ENCODE assay signal across 10 mouse cellular contexts in the genomic region with DNA sequence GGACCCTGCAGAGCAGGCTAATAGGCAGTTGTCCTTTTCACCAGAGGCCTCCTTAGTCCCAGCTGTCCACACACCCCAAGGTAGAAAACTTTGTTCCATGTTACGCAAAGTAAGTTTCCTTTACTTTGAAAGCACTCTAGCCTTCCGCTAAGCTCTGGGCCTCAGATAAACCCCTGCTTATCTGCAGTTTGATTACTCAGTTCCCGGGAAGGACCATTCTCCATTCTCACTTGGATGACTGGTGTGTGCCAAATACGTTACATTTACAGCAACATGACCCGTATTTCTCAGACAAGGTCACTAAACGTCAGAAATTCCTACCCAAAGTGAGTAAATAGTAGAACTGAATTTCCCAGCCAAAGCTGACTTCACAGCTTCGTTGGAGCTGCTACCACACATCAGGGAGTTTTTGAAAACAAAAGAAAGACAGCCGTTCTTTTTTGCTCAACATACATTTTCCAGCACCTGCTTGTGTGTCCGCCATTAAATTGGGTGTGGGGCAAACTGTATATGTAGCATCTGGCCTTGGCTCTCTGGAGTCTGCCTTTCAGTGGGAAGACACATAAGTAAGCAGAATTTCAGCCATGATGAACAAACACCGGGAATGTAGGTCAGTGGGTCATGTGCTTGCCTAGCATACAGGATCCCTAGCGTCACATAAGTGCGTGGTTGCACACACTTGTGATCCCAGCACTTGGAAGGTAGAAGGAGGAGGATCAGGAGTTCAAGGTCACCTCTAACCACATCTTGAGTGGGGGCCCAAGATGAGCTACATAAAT. TPM values are rescaled to one million over a fixed set of nuclear protein-coding genes. Genes with fewer than 3 reads are reported as not detected.
DNase-seq lines count a peak whose midpoint lies in the region; ATAC-seq and TF ChIP-seq lines count a peak whose summit lies in the region.
"Had no signal": no experiment of that assay in that cellular context is flagged by ENCODE, and none has a peak within 500 bp of the region (broad histone marks: within the 10 kb centered on the region; RNA-seq: fewer than 3 reads in every experiment).

No protein-coding gene starts in this region.

- peak; percentile 76 for TF ChIP-seq EP300 in lung, postnatal 0 days (IDR thresholded peaks at IDR 0.05)

- no peaks in the 10 kb centered on the region for H3K27me3 ChIP-seq in lung, postnatal 0 days (replicated peaks; ENCODE audit: insufficient read depth, low read length)

- no peaks in the 10 kb centered on the region for H3K36me3 ChIP-seq in lung, postnatal 0 days (ENCODE audit: insufficient read depth, low read length)

- H3K9me3 ChIP-seq in lung, postnatal 0 days (ENCODE audit: low read length), result no peaks in the 10 kb centered on the region

- no peak overlapping the region for H3K4me3 ChIP-seq in lung, postnatal 0 days (ENCODE audit: low read depth, low read length)

- peak overlapping the region; percentile 76 for H3K27ac ChIP-seq in lung, postnatal 0 days (ENCODE audit: low read length)

- no peak overlapping the region for H3K9ac ChIP-seq in lung, postnatal 0 days (replicated peaks; ENCODE audit: low read depth)

- no peak for TF ChIP-seq CTCF in lung, postnatal 0 days (IDR thresholded peaks at IDR 0.05)

- intact Hi-C loops in gastrocnemius, postnatal 14 days (cut with DNase I; ENCODE audit: low total_unique reads), result no loop called here
- intact Hi-C loops in left cerebral cortex, postnatal 10 days (cut with DNase I), result no loop called here

- 24% methylated on average over 12 of the region's 12 CpGs for whole genome bisulfite sequencing in lung, postnatal 0 days

- H3K4me2 ChIP-seq in lung, postnatal 0 days (replicated peaks; ENCODE audit: low read depth, low read length), result no peak overlapping the region

- H3K4me1 ChIP-seq in lung, postnatal 0 days (ENCODE audit: insufficient read depth, low read depth, low read length), result peaks cover 20% of the 10 kb centered on the region; the same call in 1 of the 2 replicates

- DNase-seq in adrenal gland, postnatal 14 days, result peak; percentile 51
- DNase-seq in adrenal gland, adult 18-20 months (ENCODE audit: low spot score in 2 of 2), result no peak
- peak; percentile 21 for DNase-seq in ovary, adult 18-20 months (ENCODE audit: low spot score)
- DNase-seq in ovary, postnatal 10 days (ENCODE audit: low spot score), result no peak
- peak; percentile 87 for DNase-seq in lung, postnatal 0 days (ENCODE audit: low spot score)
- no peak for DNase-seq in gastrocnemius, postnatal 14 days
- DNase-seq in spleen, postnatal 4 days (ENCODE audit: low spot score in 2 of 2), result no peak
- DNase-seq in left cerebral cortex, postnatal 10 days (ENCODE audit: extremely low spot score in 1 of 2, low spot score in 2 of 2), result no peak
- DNase-seq: thymus, postnatal 36 days had no signal

- peak; percentile 83 for ATAC-seq in lung, postnatal 0 days

RNA-seq across cellular contexts. Expression of a gene that starts 20.3 kb away (rescaled TPM):
- 5.0 and 7.7 TPM in 2 replicates for total RNA-seq in adrenal gland, postnatal 14 days (2021)
- 1 to 10 TPM; 1.3 to 2.5 TPM for total RNA-seq in adrenal gland, adult 18-20 months (2021)
- 6.5 and 9.4 TPM in 2 replicates for polyA plus RNA-seq in lung, postnatal 0 days (2015; fragmentation: Nextera tagmentation; extraction: Ambion mirVana)
- 1 to 10 TPM in 1 of 2 experiments, under 1 TPM in 1; 0.78 to 1.0 TPM for total RNA-seq in gastrocnemius, postnatal 14 days (2021)
- 1 to 10 TPM; 4.4 to 5.2 TPM for total RNA-seq in left cerebral cortex, postnatal 10 days (2021)

RNA-seq across cellular contexts. Expression of a gene that starts 38.0 kb away (rescaled TPM):
- 1.6 and 1.7 TPM in 2 replicates for total RNA-seq in adrenal gland, postnatal 14 days (2021)
- under 1 TPM; 0.43 to 0.48 TPM for total RNA-seq in adrenal gland, adult 18-20 months (2021)
- polyA plus RNA-seq in lung, postnatal 0 days (2015; fragmentation: Nextera tagmentation; extraction: Ambion mirVana), result 2.9 and 3.9 TPM in 2 replicates
- total RNA-seq in gastrocnemius, postnatal 14 days (2021), result under 1 TPM; 0.10 to 0.16 TPM
- 1 to 10 TPM; 1.6 TPM for total RNA-seq in left cerebral cortex, postnatal 10 days (2021)
- total RNA-seq: common myeloid progenitor, adult 5-6 weeks had no signal

RNA-seq across cellular contexts. Expression of a gene that starts 52.5 kb away (rescaled TPM):
- total RNA-seq in adrenal gland, postnatal 14 days (2021), result not detected in 2 replicates
- not detected for total RNA-seq in adrenal gland, adult 18-20 months (2021)
- polyA plus RNA-seq in lung, postnatal 0 days (2015; fragmentation: Nextera tagmentation; extraction: Ambion mirVana), result 0.47 TPM in 1 of 2 replicates, not detected in the other
- not detected for total RNA-seq in gastrocnemius, postnatal 14 days (2021)
- total RNA-seq in left cerebral cortex, postnatal 10 days (2021), result not detected
- total RNA-seq: common myeloid progenitor, adult 5-6 weeks had no signal

Comparison
In these comparisons a context has a peak if more than half of its experiments do, and no peak if none do; other contexts are left out.
1. DNase-seq: peak in adrenal gland, postnatal 14 days (single experiment), ovary, adult 18-20 months (single experiment) and lung, postnatal 0 days (single experiment); none in adrenal gland, adult 18-20 months (0 of 2), ovary, postnatal 10 days (single experiment), gastrocnemius, postnatal 14 days (single experiment), spleen, postnatal 4 days (0 of 2) and left cerebral cortex, postnatal 10 days (0 of 2).